Mouse (Mus musculus) cerebellum, adult 2 months (tissue): ENCODE results near the gene Eml1. TPM values are rescaled to one million over a fixed set of nuclear protein-coding genes. Genes with fewer than 3 reads are reported as not detected.

Source experiments
- DNase-seq, 2 experiments: peaks; one replicate each; pipeline ENCODE4 v3.0.0; 2021
- H3K27ac ChIP-seq: fragments of 200-500 bp; 2 replicates; pipeline ENCODE4 v1.5.1; 2012; ENCODE audit warnings: low read length, control low read depth, inconsistent platforms; ENCODE audit not compliant: insufficient read depth
- H3K27me3 ChIP-seq: fragments of 200-500 bp; 2 replicates; pipeline ENCODE4 v1.6.1; 2012; ENCODE audit warnings: inconsistent platforms, mild to moderate bottlenecking, low read length, moderate library complexity; ENCODE audit not compliant: control insufficient read depth, insufficient read depth
- H3K4me1 ChIP-seq: fragments of 200-500 bp; 2 replicates; pipeline ENCODE4 v1.6.1; 2011; ENCODE audit warnings: low read length; ENCODE audit not compliant: control insufficient read depth, insufficient read depth
- H3K4me3 ChIP-seq: fragments of 200-500 bp; replicated peaks from 2 replicates; pipeline ENCODE3; 2011; ENCODE audit warnings: mild to moderate bottlenecking, low read depth, low read length, control low read depth; ENCODE audit not compliant: insufficient read depth
- CTCF ChIP-seq: fragments of 200-500 bp; IDR thresholded peaks from 2 replicates; pipeline ENCODE4 v1.5.1; 2011; ENCODE audit warnings: low read depth, mild to moderate bottlenecking, control low read depth, low read length, moderate library complexity, borderline replicate concordance; ENCODE audit not compliant: insufficient read depth
- POLR2A ChIP-seq: fragments of 200-500 bp; IDR thresholded peaks from 2 replicates; pipeline ENCODE4 v1.6.1; 2011; ENCODE audit warnings: low read length, control low read depth, borderline replicate concordance; ENCODE audit not compliant: insufficient read depth
- WGBS: fragments of 180-500 bp; shearing (Covaris S2); methylation state at CpG from one replicate; pipeline ENCODE4 v1.1.7; 2018; 5-methylcytosine and 5-hydroxymethylcytosine counted together
- polyA plus RNA-seq: library from polyadenylated mRNA; depleted of rRNA; stranded (reverse); fragments of >200 nt; gene quantifications from 2 replicates; pipeline ENCODE4 v1.2.3, GENCODE M21; 2012

Gene Eml1
- polyA plus RNA-seq, 1 experiment, result 93.9 TPM

GRCm38 (mm10) chr12:108453561-108454044 lies 82.8 kb downstream of the Eml1 start:
- no peak for DNase-seq
- 77% methylated on average over 8 of the region's 8 CpGs for WGBS
- Histone ChIP-seq H3K4me3 (no peak overlapping the region), H3K27ac (no peak overlapping the region), H3K4me1 (peaks cover 31% of the 10 kb centered on the region), H3K27me3 (no peaks in the 10 kb centered on the region)
- no peak for TF ChIP-seq POLR2A
- no peak for TF ChIP-seq CTCF

- peak; percentile 76 to 84 for DNase-seq
Observed at GRCm38 (mm10) chr12:108455004-108455403, 84.2 kb downstream of the Eml1 start.

GRCm38 (mm10) chr12:108472898-108473297 lies 102.1 kb downstream of the Eml1 start:
- no peak for DNase-seq
- no peak overlapping the region for H3K4me3 ChIP-seq
- H3K27ac ChIP-seq, result no peak overlapping the region
- TF ChIP-seq POLR2A (no peak), CTCF (no peak)
- WGBS, result 96% methylated on average over 1 of the region's 1 CpGs
- no peaks in the 10 kb centered on the region for H3K4me1 ChIP-seq
- H3K27me3 ChIP-seq, result no peaks in the 10 kb centered on the region

More at GRCm38 (mm10) chr12:108455004-108455403, 84.2 kb downstream of the Eml1 start:
- 0 out of 2 replicates have a peak overlapping the region, but pooled peaks have one; percentile 4 for H3K27ac ChIP-seq
- no peak overlapping the region for H3K4me3 ChIP-seq
- TF ChIP-seq CTCF, result no peak; the same call in 1 of the 2 replicates
- no peak for TF ChIP-seq POLR2A
- H3K27me3 ChIP-seq, result no peaks in the 10 kb centered on the region
- H3K4me1 ChIP-seq, result peaks cover 31% of the 10 kb centered on the region
- WGBS, result 13% methylated on average over 4 of the region's 4 CpGs

- DNase-seq, result no peak
- 89% methylated on average over 3 of the region's 3 CpGs for WGBS
- H3K4me3 ChIP-seq, result no peak overlapping the region
- TF ChIP-seq CTCF, result no peak
- no peak for TF ChIP-seq POLR2A
- H3K27me3 ChIP-seq, result no peaks in the 10 kb centered on the region
- no peaks in the 10 kb centered on the region for H3K4me1 ChIP-seq
- no peak overlapping the region for H3K27ac ChIP-seq
Observed at GRCm38 (mm10) chr12:108474440-108474839, 103.7 kb downstream of the Eml1 start.

GRCm38 (mm10) chr12:108478714-108479113 lies 108.0 kb downstream of the Eml1 start:
- no peaks in the 10 kb centered on the region for H3K27me3 ChIP-seq
- no peak overlapping the region for H3K4me3 ChIP-seq
- TF ChIP-seq CTCF (no peak), POLR2A (no peak)
- WGBS, result 81% methylated on average over 5 of the region's 5 CpGs
- DNase-seq, result no peak
- no peak overlapping the region for H3K27ac ChIP-seq
- no peaks in the 10 kb centered on the region for H3K4me1 ChIP-seq

- no peak for TF ChIP-seq POLR2A
- no peak for TF ChIP-seq CTCF
- H3K27me3 ChIP-seq, result no peaks in the 10 kb centered on the region
- no peak overlapping the region for H3K4me3 ChIP-seq
- WGBS, result 58% methylated on average over 9 of the region's 9 CpGs
- H3K4me1 ChIP-seq, result no peaks in the 10 kb centered on the region; the same call in 1 of the 2 replicates
- H3K27ac ChIP-seq, result no peak overlapping the region
- DNase-seq, result no peak
Observed at GRCm38 (mm10) chr12:108480704-108481365, 110.1 kb downstream of the Eml1 start.

- Histone ChIP-seq H3K4me1 (peaks cover 18% of the 10 kb centered on the region), H3K27me3 (no peaks in the 10 kb centered on the region), H3K4me3 (no peak overlapping the region), H3K27ac (no peak overlapping the region)
- WGBS, result 92% methylated on average over 5 of the region's 5 CpGs
- no peak for DNase-seq
- TF ChIP-seq POLR2A, result no peak
- TF ChIP-seq CTCF, result no peak
Observed at GRCm38 (mm10) chr12:108489076-108489475, 118.3 kb downstream of the Eml1 start.

GRCm38 (mm10) chr12:108489741-108490140 lies 119.0 kb downstream of the Eml1 start:
- TF ChIP-seq CTCF (no peak), POLR2A (no peak)
- Histone ChIP-seq H3K27me3 (no peaks in the 10 kb centered on the region), H3K4me1 (peaks cover 19% of the 10 kb centered on the region), H3K27ac (no peak overlapping the region), H3K4me3 (no peak overlapping the region)
- 57% methylated on average over 2 of the region's 2 CpGs for WGBS
- no peak for DNase-seq

- 66% methylated on average over 6 of the region's 6 CpGs for WGBS
- Histone ChIP-seq H3K27me3 (no peaks in the 10 kb centered on the region), H3K4me1 (peaks cover 19% of the 10 kb centered on the region), H3K27ac (0 out of 2 replicates have a peak overlapping the region, but pooled peaks have one; percentile 3), H3K4me3 (no peak overlapping the region)
- TF ChIP-seq POLR2A (no peak), CTCF (no peak)
- no peak for DNase-seq
Observed at GRCm38 (mm10) chr12:108490336-108490735, 119.6 kb downstream of the Eml1 start.
